Mouse (Mus musculus) gastrocnemius, postnatal 10 days (tissue): ENCODE results near the gene Kat6b. TPM values are rescaled to one million over a fixed set of nuclear protein-coding genes. Genes with fewer than 3 reads are reported as not detected.

ENCODE experiments used
- DNase-seq: peaks from one replicate; pipeline ENCODE4 v3.0.0; 2021; ENCODE audit warnings: mixed read lengths
- total RNA-seq, 2 experiments: library from RNA; stranded (reverse); gene quantifications; 2 replicates each; pipeline ENCODE4 v1.2.3; 2021

The Kat6b gene
- total RNA-seq, 2 experiments from 2014 or later, result 24.1 to 31.6 TPM

- no peak for DNase-seq
These were observed 228.3 kb downstream of the Kat6b start for GRCm38 (mm10) chr14:21709545-21709944.

GRCm38 (mm10) chr14:21711231-21711630 lies 230.0 kb downstream of the Kat6b start:
- DNase-seq, result no peak

- DNase-seq, result no peak
These were observed 233.3 kb downstream of the Kat6b start, which contains the start of gene Dupd1 for GRCm38 (mm10) chr14:21714486-21714885. Gene Dupd1 (minus strand): TSS chr14:21714576.

GRCm38 (mm10) chr14:21719646-21720383 lies 238.6 kb downstream of the Kat6b start:
- DNase-seq, result no peak

- no peak for DNase-seq
These were observed 239.4 kb downstream of the Kat6b start for GRCm38 (mm10) chr14:21720430-21721205.

Other genes starting within 250 kb of the Kat6b start
- gene Dupd1, start 233.1 kb downstream of the Kat6b start, total RNA-seq, result 10 to 100 TPM; 58.3 to 74.2 TPM